Mouse (Mus musculus) megakaryocyte, embryonic 14.5 days (primary cell): ENCODE results near the gene Shcbp1l. TPM values are rescaled to one million over a fixed set of nuclear protein-coding genes. Genes with fewer than 3 reads are reported as not detected.
A peak's percentile ranks its signal among the peaks of the same experiment; 100 is the strongest.
"Not testable (repeated sequence)": the region's sequence is repeated elsewhere in the genome, so short reads cannot be mapped to it uniquely, and the experiment has no call there.

Experiments used
- H3K27me3 ChIP-seq: replicated peaks from 2 replicates; pipeline ENCODE3; 2012; ENCODE audit warnings: inconsistent platforms
- H3K36me3 ChIP-seq: replicated peaks from 2 replicates; pipeline ENCODE3; 2012; ENCODE audit warnings: low read length, inconsistent platforms, mixed read lengths
- H3K4me1 ChIP-seq: 2 replicates; pipeline ENCODE4 v1.6.1; 2012; ENCODE audit warnings: inconsistent platforms
- H3K4me3 ChIP-seq: replicated peaks from 2 replicates; pipeline ENCODE3; 2012; ENCODE audit warnings: moderate library complexity, mild to moderate bottlenecking, inconsistent platforms
- H3K9me3 ChIP-seq: 2 replicates; pipeline ENCODE4 v1.6.1; 2012; ENCODE audit warnings: inconsistent platforms
- FLI1 ChIP-seq: IDR thresholded peaks from 2 replicates; pipeline ENCODE4 v1.6.1; 2012; ENCODE audit warnings: low read length, inconsistent platforms, mixed read lengths
- GATA1 ChIP-seq: IDR thresholded peaks from 3 replicates; pipeline ENCODE4 v1.6.1; 2012; ENCODE audit warnings: mixed read lengths, low read length, inconsistent platforms, borderline replicate concordance
- polyA plus RNA-seq: library from polyadenylated mRNA; stranded (reverse); fragments of >175 nt; gene quantifications from 2 replicates; pipeline ENCODE4 v1.2.3, GENCODE M21; 2012; ENCODE audit warnings: low replicate concordance; ENCODE audit not compliant: insufficient read depth

Shcbp1l gene
- polyA plus RNA-seq, result not detected in 2 replicates

DNA sequence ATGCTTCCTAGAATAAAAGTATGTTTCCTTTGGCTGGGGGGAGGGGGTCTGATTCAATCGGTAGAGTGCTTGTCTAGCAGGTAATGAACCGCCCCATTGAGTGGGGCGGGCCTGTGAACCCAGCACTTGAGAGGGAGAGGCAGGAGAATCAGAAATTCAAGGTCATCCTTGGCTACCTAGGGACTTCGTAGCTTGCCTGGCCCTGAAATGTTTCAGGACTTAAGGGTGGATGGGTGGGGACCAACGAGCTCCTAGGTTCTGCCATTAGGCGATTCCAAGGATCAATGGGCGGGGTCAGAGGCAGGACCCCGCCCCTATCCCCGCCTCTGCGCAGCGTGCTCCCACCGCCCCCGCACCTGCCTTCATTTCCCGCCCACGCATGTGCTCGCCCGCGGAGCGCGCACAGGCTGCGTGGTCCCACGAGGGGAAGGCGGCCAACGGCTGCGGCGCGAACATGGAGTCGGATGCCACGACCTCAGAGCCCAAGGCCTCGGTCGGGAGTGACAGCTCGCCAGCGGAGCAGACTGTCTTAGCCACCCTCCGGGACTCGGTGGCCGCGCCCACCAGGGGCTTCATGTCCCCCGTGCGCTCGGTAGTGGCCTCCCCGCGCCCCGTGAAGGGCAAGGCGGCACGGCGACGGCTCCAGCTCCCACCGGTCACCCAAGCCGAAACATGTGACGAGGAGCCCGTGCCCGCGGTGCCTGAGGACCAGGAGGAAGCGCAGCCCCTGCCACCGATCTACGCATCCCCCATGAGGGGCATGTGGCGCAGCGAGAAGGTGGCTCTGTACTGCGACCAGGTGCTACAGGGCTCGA lies at the start of gene Shcbp1l:
Shcbp1l (plus strand) TSS at position 393 of the 815 bp plus-strand sequence.
- peaks cover 14% of the 10 kb centered on the region for H3K9me3 ChIP-seq
- no peaks in the 10 kb centered on the region for H3K36me3 ChIP-seq
- H3K4me1 ChIP-seq, result peaks cover 24% of the 10 kb centered on the region
- TF ChIP-seq GATA1, result no peak
- no peak for TF ChIP-seq FLI1
- peak within 1 kb of the TSS; percentile 88 for H3K4me3 ChIP-seq
- peaks cover 28% of the 10 kb centered on the region for H3K27me3 ChIP-seq

DNA sequence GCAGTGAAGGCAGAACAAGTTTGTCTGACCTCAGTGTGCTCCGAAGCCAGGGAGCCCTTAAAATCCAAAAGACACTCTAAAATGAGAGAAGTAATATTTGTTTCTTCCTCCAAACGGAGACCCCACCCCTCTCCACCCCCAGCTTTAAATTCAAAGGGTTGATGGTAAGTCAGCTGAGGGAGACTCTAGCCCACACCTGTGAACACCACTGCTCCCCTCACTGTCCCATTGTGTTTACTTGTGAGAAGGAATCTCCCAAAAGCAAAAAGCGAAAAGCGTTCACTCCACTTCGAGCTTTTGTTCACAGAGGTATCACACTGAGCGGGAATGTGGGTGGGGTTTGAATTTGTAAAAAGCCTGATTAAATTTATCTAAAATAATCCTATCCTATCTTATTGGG lies 48.5 kb upstream of the Shcbp1l start:
- H3K27me3 ChIP-seq, result peaks cover 21% of the 10 kb centered on the region
- H3K4me3 ChIP-seq, result no peak overlapping the region
- peaks cover 5% of the 10 kb centered on the region; the same call in 1 of the 2 replicates for H3K4me1 ChIP-seq
- no peaks in the 10 kb centered on the region for H3K36me3 ChIP-seq
- H3K9me3 ChIP-seq, result no peaks in the 10 kb centered on the region
- TF ChIP-seq FLI1 (no peak), GATA1 (no peak)

DNA sequence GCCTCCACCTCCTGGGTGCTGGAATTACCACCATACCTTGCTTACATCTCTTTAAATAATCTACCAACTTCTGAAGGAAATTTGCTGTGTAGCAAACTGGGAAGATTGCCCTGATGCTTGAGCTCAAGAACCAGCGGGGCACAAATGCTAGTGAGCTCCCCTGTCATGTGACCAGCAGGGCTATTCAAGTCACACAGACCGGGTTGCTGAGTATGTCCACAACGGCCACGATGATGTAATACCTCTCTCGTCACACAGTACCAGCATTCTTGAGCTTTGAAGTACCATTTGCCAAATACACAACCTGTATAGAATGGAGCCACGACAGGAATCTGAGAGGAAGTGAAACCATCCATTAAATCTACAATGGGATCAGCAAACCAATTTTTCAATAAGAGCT lies 46.4 kb upstream of the Shcbp1l start:
- H3K27me3 ChIP-seq, result peaks cover 20% of the 10 kb centered on the region
- peaks cover 5% of the 10 kb centered on the region; the same call in 1 of the 2 replicates for H3K4me1 ChIP-seq
- H3K4me3 ChIP-seq, result no peak overlapping the region
- no peaks in the 10 kb centered on the region for H3K36me3 ChIP-seq
- H3K9me3 ChIP-seq, result no peaks in the 10 kb centered on the region
- no peak for TF ChIP-seq FLI1
- no peak for TF ChIP-seq GATA1

DNA sequence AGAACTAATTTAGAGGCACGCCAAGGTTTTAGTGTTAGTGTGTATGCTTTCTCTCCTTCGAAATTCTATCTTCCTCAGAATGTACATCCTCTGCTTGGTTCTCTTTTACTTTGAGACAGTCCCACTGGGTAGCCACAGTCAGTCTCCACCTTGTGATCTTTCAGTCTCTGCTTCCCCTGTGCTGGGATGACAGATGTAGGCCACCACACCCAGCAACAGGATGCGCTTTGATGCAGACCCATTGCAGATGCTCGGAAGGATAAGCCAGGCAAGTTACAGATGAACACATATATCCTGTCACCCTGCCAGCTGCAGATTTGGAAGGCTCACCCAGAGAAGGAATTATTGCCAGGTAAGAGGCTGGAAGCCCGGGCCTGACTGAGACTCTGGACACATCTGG lies 45.1 kb upstream of the Shcbp1l start:
- H3K4me3 ChIP-seq, result no peak overlapping the region
- H3K9me3 ChIP-seq, result no peaks in the 10 kb centered on the region
- no peaks in the 10 kb centered on the region for H3K36me3 ChIP-seq
- TF ChIP-seq GATA1 (no peak), FLI1 (no peak)
- H3K27me3 ChIP-seq, result peaks cover 19% of the 10 kb centered on the region
- H3K4me1 ChIP-seq, result peaks cover 5% of the 10 kb centered on the region; the same call in 1 of the 2 replicates

DNA sequence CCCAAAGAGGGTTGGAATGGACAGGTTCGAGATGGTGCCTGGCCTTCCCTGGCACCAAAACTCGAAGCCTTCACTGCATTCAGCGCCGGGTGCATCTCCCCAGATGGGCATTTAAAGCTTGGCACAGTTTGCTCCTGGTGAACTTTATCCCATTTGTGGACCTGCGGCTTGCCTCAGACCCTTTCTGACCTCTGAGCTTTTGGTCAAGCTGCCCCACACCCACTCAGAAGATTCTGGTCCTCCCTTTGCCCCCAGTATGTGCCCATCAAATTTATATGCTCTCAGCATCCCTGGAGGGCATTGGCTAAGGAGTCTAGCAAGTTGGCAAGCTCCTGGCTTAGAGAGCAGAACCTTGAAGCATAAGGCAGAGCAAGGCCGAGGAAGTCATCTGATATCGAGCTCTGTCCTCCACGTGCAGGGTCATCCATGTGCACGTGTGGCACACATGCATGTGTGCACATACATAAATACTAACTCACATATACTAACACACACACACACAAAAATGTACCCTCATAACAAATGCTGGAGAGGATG lies 44.1 kb upstream of the Shcbp1l start:
- H3K27me3 ChIP-seq, result peaks cover 24% of the 10 kb centered on the region
- no peak overlapping the region for H3K4me3 ChIP-seq
- H3K9me3 ChIP-seq, result no peaks in the 10 kb centered on the region
- TF ChIP-seq GATA1 (no peak), FLI1 (no peak)
- peaks cover 5% of the 10 kb centered on the region; the same call in 1 of the 2 replicates for H3K4me1 ChIP-seq
- H3K36me3 ChIP-seq, result no peaks in the 10 kb centered on the region

- TF ChIP-seq FLI1 (no peak), GATA1 (no peak)
- H3K36me3 ChIP-seq, result no peaks in the 10 kb centered on the region
- no peak overlapping the region for H3K4me3 ChIP-seq
- peaks cover 15% of the 10 kb centered on the region for H3K27me3 ChIP-seq
- peaks cover 6% of the 10 kb centered on the region; the same call in 1 of the 2 replicates for H3K4me1 ChIP-seq
- no peaks in the 10 kb centered on the region for H3K9me3 ChIP-seq
Measured at GRCm38 (mm10) chr1:153385081-153385480, 39.9 kb upstream of the Shcbp1l start.

- H3K4me1 ChIP-seq, H3K36me3 ChIP-seq, H3K9me3 ChIP-seq, H3K4me3 ChIP-seq: not testable (repeated sequence)
- peaks cover 12% of the 10 kb centered on the region for H3K27me3 ChIP-seq
Measured at GRCm38 (mm10) chr1:153385661-153386060, 39.3 kb upstream of the Shcbp1l start.

- no peaks in the 10 kb centered on the region for H3K9me3 ChIP-seq
- 0 out of 2 replicates have a peak, but pooled peaks cover 5% of the 10 kb centered on the region for H3K4me1 ChIP-seq
- H3K4me3 ChIP-seq, result no peak overlapping the region
Measured at GRCm38 (mm10) chr1:153386271-153387069, 38.5 kb upstream of the Shcbp1l start.

GRCm38 (mm10) chr1:153395706-153396105 lies 29.3 kb upstream of the Shcbp1l start:
- not testable (repeated sequence) for H3K27me3 ChIP-seq, H3K4me3 ChIP-seq, H3K4me1 ChIP-seq, H3K36me3 ChIP-seq
- peaks cover 11% of the 10 kb centered on the region for H3K9me3 ChIP-seq

More at GRCm38 (mm10) chr1:153386271-153387069, 38.5 kb upstream of the Shcbp1l start:
- peaks cover 10% of the 10 kb centered on the region for H3K27me3 ChIP-seq
- TF ChIP-seq FLI1 (no peak), GATA1 (no peak)
- H3K36me3 ChIP-seq, result no peaks in the 10 kb centered on the region

- Histone ChIP-seq H3K27me3 (peaks cover 1% of the 10 kb centered on the region), H3K9me3 (peaks cover 17% of the 10 kb centered on the region)
Measured at GRCm38 (mm10) chr1:153401765-153402164, 23.2 kb upstream of the Shcbp1l start.

DNA sequence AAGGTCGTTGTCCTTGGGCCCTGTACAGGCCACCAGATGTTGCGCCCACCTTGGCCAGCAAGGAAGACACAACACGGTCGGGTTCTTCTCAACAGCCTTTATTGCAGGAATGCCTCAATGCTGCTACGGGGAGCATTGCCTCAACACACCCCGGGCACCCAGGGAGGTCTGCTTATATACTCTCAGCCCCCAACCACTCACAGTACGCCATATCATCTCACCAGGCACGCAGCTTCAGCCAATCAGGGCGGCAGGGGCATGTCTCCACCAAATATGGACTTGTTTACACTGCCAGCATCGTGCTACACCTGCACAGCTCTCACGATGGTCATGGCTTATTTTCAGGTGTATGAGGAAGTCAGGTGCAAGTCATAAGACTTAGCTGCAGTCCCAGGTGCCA lies 17.3 kb upstream of the Shcbp1l start:
- H3K9me3 ChIP-seq, H3K27me3 ChIP-seq, H3K4me3 ChIP-seq, H3K36me3 ChIP-seq: not testable (repeated sequence)
- H3K4me1 ChIP-seq, result peaks cover 13% of the 10 kb centered on the region; the same call in 1 of the 2 replicates

More at GRCm38 (mm10) chr1:153401765-153402164, 23.2 kb upstream of the Shcbp1l start:
- TF ChIP-seq GATA1 (no peak), FLI1 (no peak)
- H3K36me3 ChIP-seq, result no peaks in the 10 kb centered on the region
- H3K4me3 ChIP-seq, result no peak overlapping the region
- peaks cover 4% of the 10 kb centered on the region; the same call in 1 of the 2 replicates for H3K4me1 ChIP-seq

- H3K9me3 ChIP-seq, H3K4me3 ChIP-seq, H3K27me3 ChIP-seq: not testable (repeated sequence)
Measured at GRCm38 (mm10) chr1:153408296-153408695, 16.7 kb upstream of the Shcbp1l start.

DNA sequence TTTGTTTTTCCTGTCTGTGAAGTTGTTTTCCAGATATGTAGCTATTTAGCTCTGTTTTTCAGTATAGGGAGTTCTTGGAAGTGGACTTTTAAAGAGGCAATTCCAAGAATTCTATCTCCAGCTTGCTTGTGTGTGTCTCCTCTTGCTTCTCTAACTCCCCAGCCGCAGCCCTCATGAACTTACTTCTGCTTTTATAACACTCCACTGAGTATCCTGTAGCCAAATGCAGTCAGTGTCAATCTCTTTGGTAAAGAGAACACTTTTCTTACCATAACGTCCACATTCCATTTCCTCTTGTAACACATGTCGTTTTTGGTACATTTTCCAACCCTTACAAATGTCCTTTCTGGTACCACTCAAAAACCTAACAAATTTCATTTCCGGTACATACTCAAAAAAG lies 14.0 kb upstream of the Shcbp1l start:
- not testable (repeated sequence) for H3K4me3 ChIP-seq, H3K9me3 ChIP-seq, H3K27me3 ChIP-seq, H3K36me3 ChIP-seq
- H3K4me1 ChIP-seq, result peaks cover 22% of the 10 kb centered on the region

More at GRCm38 (mm10) chr1:153408296-153408695, 16.7 kb upstream of the Shcbp1l start:
- peaks cover 13% of the 10 kb centered on the region; the same call in 1 of the 2 replicates for H3K4me1 ChIP-seq
- not testable (repeated sequence) for H3K36me3 ChIP-seq
